Mouse (Mus musculus) adrenal gland, postnatal 0 days (tissue): ENCODE results near the gene Rspry1. TPM values are rescaled to one million over a fixed set of nuclear protein-coding genes. Genes with fewer than 3 reads are reported as not detected.

Experiments used
- polyA plus RNA-seq: library from polyadenylated mRNA; unstranded; fragments of >200 nt; fragmentation: Nextera tagmentation; extraction: Ambion mirVana; gene quantifications from 2 replicates; pipeline ENCODE4 v1.2.1, GENCODE M21; 2015

Rspry1 gene
- polyA plus RNA-seq = 15.1 and 20.2 TPM in 2 replicates

DNA sequence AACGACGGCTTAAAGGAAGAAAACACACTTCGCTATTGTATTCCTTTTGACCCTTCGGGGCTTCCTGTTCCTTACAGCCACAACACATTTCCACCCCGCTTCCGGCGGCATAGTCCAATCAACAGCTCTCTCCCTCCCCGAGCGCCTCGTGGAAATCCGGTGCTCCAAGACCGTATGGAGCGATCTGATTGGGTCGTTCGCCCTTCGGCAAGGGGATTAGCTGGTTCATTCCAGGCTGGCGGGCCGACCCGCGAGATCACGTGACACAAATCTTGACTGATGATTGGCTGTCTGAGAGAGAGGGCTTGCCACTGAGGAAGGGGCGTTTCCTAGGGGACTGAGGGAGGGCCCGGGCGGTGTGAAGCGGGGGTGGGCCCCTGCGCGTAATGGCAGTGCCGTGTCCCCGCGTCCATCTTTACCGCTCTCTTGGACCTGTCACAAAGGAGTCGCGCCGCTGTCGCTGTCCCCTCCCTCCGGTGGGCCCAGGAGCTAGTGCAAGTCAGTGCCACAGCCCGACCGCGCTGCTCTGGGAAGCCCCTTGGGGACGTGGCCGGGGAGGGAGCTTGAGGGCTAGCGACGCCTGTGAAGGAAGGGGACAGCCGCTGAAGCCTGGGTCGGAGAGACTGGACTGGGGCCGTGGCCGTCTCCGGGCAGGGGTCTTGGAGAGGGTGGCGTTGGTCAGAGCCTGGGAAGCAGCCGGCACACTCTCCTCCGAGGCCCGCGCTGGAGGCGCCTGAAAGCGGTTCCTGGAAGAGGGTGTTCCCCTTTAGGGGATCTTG is at the start of gene Rspry1, which contains the start of gene Fam192a:
Gene Rspry1 (plus strand): TSS at position 331 of the 779 bp plus-strand sequence.
Gene Fam192a (minus strand): TSS at position 391 of the 779 bp plus-strand sequence.

DNA sequence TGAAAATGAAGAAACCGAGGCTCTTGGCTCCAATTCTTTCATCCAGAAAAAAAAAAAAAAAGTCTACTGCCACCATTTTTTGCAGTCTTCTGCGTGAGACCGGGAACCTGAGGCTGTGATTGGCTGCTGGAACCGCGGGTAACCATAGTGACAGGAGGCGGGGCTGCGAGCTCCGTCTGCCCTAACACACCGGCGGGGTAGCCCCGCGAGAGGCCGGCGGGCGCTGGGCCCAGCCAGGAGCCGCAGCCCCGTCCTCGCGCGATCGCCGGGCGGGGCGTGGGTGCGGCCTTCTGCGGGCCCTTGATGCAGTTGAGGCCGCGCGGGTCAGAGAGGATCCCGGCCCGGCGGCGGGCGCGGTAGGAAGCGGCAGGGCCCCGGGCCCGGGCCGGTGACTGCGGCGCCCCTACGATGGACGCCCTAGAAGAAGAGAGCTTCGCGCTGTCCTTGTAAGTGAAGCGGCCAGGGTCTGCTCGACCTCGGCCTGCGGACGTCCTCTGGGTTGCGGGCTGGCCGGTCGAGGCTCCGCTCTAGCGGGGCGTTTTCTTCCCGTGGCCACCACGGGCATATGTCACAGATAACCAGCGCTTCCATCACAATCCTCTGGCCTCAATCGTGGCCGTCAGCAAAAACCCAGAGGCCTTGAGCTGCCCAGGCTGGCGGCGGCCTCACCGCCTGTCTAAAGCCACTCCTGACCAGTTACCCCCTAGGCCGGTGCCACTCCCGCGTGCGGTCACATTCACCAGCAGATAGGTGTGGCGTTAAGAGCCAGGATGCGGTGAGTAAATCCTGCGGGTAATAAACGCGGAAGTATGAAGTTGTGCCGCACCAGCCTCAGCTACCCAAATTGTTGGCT is 64.9 kb downstream of the Rspry1 start, which contains the start of gene Arl2bp:
Gene Arl2bp (plus strand): TSS at position 145 of the 853 bp plus-strand sequence.

DNA sequence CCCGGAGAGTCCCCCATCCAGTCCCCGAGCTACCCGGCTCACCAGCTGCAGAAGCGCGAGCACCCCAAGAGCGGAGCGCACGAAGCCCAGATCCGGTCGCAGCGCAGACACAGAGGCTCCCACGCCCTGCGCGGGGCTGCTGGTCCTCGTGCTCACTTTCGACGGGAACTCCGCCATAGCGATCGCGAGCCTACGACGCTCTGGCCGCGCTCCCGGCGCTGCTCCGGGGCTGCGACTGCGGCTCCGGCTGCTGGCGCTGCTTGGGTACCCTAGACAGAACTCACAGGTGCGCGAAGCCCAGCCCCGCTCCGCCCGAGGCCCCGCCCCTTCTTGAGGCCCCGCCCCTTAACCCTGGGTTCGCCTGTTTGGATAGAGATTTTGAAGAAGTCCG is 94.3 kb downstream of the Rspry1 start, which contains the start of gene Pllp:
Gene Pllp (minus strand): TSS at position 285 of the 391 bp plus-strand sequence.

Other genes starting within 250 kb of the Rspry1 start
- gene Herpud1, start 215.5 kb upstream of the Rspry1 start, polyA plus RNA-seq = 71.6 and 94.6 TPM in 2 replicates
- 0.33 and 0.47 TPM in 2 replicates for gene Nlrc5, start 167.6 kb upstream of the Rspry1 start, polyA plus RNA-seq
- 16.9 and 17.3 TPM in 2 replicates for gene Cpne2, start 68.9 kb upstream of the Rspry1 start, polyA plus RNA-seq
- 40.3 and 54.1 TPM in 2 replicates for gene Fam192a, start 60 bp downstream of the Rspry1 start, polyA plus RNA-seq
- gene Arl2bp, start 64.7 kb downstream of the Rspry1 start, polyA plus RNA-seq = 79.6 and 105 TPM in 2 replicates
- 3.0 and 3.1 TPM in 2 replicates for gene Pllp, start 94.3 kb downstream of the Rspry1 start, polyA plus RNA-seq
- gene Ccl22, start 143.7 kb downstream of the Rspry1 start, polyA plus RNA-seq = not detected in 2 replicates
- 15.1 and 16.2 TPM in 2 replicates for gene Cx3cl1, start 170.1 kb downstream of the Rspry1 start, polyA plus RNA-seq
- gene Ccl17, start 208.5 kb downstream of the Rspry1 start, polyA plus RNA-seq = 1.1 and 1.2 TPM in 2 replicates
- gene Coq9, start 236.4 kb downstream of the Rspry1 start, polyA plus RNA-seq = 96.9 and 125 TPM in 2 replicates
- gene Ciapin1, start 236.4 kb downstream of the Rspry1 start, polyA plus RNA-seq = 78.5 and 86.3 TPM in 2 replicates